Mouse (Mus musculus) T-helper 2 cell (primary cell): Measurements from ENCODE around the gene Ctrc.

Experiments used
- in situ Hi-C: fragments of 300-600 bp; cut with MboI, MseI; formaldehyde crosslinking; loops from one replicate; pipeline ENCODE4 v1.15.1; 2025; ENCODE audit warnings: high pct_unique_total_duplicates

Gene Ctrc

DNA sequence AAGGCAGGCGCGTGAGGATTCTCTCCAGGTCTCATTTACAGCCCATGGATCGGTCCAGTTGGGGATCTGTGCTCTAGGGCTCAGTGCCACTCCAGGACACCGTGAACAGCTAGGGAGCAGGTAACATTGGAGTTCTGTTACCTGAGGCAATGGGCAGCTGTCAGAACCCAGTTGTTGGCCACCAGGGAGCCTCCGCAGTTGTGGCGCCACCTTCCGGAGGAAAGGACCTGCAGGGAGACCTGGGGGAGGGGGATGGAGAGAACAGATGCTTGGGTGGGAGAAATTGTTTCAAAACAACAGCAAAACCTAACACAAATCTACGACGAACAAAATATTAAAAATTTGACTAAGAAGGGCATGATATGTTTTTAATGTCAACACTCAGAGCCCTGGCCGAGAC, 24.1 kb downstream of the Ctrc start:
- in situ Hi-C loops, result no loop called here

DNA sequence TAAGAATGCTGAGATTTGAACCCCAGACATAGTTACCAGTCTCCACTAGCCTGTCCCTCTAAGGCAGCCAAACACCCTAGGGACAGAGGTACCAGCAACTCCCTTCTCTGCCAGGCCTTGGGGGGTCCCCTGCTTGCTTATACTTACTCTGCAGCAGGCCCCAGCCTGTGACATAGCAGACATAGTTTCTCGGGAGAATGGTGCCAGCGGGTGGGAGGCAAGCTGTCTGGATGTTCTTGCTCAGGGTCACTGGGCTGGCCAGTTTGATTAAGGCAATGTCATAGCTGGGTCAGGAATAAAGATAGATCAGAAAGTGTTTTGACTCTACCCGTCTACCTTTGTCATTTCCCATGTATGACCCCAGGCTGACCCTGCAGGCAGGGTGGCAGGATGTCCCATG, 25.0 kb downstream of the Ctrc start:
- in situ Hi-C loops, result no loop called here

DNA sequence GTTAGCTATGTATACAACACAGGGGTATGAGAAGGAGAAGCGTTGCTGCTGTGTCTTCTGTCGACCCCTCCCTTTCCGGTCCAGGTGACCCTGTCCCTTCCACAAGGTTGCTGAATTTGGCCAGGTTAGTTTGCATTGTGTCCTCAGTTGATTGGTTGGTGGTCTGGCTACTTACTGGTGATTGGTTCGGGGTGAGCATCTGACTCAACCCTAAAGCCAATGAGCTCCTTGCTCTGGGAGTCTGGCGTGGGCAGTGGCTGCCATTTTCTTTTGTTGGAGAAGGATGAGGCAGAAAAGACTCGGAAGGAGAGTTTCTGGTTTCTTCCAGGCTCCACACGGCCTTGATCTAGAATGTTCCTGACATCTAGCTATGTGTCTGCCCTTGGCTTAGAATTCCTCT, 26.8 kb downstream of the Ctrc start:
- in situ Hi-C loops, result no loop called here

DNA sequence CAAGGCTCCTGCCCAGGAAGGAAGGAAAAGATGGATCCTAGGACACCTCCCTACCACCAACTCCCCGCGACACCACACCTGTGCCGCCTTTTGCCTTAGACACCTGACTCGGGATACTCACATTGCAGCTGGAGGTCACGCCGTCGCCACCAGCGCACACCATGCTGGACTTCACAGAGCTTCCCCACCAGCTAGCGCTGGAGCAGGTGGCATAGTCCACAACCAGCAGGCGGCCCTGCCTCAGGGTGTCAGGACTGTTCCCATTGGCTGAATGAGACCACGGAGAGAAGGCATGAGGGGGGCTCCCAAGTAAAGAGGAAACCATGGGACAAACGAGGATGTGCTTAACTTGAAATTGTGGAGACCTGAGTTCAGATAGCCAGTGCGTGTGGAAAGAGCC, 27.3 kb downstream of the Ctrc start:
- in situ Hi-C loops, result no loop called here

DNA sequence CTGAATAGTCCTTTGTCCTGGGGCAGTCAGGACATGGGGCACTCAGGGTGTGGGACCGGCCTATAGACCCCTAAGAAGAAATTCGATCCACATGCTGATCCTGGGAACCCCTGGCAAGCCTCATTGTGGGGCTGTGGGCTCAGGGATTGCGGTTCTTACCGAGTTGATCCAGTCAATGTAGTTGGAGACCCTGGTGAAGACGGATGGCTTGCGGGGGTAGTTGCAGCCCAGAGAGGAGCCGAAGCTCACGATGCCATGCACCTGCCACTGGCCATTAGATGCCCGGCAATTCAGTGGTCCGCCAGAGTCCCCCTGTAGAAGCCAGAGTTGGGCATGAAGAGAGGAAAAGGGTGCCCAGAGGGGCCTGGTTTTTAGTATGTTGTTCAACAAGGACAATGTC, 28.5 kb downstream of the Ctrc start:
- in situ Hi-C loops, result no loop called here

DNA sequence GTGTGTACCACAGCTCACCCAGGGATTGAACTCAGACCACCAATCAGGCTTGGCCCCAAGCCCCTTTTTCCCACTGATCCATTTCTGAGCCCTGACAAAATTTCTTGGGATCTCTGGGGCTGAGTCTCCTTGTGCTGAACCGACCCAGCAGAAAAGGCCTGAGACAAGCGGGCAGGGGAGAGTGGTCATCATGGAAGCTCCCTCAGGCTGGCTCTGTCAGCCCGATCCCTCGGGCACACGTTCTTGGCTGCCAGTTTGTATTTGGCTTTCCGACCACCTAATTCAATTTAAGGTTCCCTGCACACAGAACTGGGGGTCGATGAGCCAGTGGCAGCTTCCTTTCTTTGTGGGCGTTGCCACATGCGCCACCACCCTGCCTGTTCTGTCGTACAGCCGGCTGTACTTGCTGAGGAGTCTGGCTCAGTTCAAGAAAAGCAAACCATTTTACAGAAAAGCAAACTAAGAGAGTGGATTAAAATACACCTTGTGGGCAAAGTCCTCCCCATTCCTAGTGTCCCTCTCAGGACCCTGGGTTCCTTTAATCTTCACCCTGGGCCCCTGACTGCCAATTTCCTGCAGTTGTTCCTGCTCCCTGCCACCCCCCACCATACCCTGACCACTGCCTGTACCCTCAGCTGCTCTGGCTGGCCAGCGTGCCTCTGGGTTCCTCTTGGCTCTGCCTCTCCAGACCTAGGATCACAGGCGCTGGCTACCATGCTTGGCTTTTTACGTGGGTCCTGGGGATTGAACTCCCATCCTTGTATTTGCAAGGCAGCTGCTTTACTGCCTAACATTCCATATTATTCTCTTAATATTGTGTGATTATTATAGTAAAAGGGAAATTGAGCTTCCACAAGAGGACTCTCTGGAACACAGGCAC, 29.1 kb downstream of the Ctrc start:
- in situ Hi-C loops, result no loop called here

DNA sequence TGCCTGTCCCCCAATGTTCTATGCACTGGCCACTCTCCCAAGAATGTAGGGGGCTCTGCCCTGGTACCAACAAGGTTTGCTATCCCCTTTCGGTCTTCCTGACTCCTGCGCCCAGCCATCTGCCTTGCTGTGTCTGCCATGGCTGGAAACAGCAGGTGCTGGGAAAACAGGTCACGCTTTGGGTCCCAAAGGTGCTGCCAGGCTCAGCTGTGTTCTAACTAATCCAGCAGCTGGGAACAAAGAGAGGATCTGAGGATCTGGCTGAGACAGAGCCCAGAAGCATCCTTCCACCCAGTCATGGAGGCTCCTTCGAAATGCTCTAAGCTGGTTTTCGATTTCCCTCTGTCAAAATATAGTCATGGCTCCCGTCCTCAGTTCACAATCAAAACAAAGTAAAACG, 29.9 kb downstream of the Ctrc start:
- in situ Hi-C loops, result no loop called here

DNA sequence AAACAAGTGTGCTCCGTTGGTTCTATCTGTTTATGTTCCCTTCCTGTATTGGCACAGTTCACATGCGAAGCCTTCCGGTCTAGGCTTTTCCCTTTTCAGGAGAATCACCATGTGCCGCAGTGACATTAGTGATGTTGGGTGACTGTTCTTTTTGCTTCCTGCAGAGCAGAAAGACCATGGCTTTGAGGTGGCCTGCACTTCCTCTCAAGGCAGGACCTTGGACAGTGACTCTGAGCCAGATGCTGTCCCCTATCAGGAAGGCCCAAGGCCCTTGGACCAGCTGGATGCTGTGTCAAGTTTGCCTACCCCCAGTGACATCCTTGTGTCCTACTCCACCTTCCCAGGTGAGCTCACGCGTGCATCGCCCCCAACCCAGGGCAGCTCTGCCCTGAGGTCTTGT, 34.8 kb downstream of the Ctrc start:
- in situ Hi-C loops, result loop anchor here (5.0 kb wide), 1 partner anchor 421 kb away; no protein-coding TSS in a partner anchor

DNA sequence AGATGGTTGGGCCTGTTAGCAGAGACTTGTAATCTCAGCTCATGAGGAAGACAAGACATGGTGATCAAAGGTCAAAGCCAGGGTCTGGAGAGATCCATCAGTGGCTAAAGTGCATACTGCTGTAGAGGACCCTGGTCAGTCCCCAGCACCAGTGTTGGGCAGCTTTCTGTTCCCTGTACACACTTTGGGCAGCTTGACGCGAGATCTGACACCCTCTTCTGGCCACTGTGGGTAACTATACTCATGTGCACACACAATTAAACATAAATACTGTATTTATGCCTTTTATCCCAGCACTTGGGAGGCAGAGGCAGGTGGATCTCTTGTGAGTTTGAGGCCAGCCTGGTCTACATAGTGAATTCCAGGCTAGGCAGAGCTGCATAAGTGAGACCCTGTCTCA, 35.2 kb downstream of the Ctrc start:
- in situ Hi-C loops, result loop anchor here (5.0 kb wide), 1 partner anchor 421 kb away; no protein-coding TSS in a partner anchor

DNA sequence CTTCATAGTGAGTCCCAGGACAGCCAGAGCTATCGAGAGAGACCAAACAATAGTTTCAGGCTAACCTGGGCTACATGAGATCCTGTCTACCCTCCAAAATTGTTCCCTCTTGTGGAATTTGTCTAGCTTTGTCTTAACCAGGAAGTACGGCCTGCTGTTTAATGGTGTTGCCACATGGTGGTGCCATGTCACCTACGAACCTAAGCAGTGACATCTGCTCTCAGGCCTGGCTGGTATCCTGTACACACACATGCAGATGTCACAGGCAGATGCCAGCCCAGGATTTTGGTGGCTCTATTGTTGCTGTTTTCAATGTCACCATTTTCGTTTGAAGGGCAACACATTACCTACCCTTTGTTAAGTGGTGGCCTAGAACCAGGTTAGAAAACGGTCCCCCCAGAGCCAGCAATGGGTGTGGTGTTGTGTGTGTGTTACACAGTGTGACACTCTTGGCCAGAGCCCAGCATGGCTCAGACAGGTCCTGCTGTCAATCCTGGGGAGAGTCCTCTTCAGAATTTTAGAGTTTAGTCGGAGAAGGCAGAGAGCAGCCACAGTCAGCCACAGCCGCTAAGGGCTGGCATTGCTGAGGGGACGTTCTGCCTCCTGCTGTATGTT, 36.2 kb downstream of the Ctrc start:
- in situ Hi-C loops, result loop anchor here (5.0 kb wide), 1 partner anchor 422 kb away; no protein-coding TSS in a partner anchor

DNA sequence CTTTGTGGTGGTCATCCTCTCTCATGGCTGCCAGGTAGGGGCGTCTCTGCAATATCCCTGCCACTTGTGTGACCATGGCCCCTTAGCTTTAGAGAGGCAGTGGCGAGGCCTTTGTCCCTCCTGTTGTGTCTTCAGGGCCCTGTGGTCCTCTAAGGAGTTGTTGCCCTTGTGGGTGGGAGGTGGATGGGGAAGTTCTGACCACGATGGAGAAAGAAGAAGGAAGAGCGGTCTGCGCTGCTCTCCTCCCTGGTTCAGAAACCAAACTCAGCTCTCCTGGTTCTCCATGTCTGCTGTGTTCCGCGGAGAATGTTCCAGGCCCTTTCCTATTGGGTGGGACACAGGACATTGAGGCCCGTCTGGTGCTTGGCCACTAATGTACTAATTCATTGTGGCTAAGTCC, 40.3 kb downstream of the Ctrc start:
- in situ Hi-C loops, result no loop called here

DNA sequence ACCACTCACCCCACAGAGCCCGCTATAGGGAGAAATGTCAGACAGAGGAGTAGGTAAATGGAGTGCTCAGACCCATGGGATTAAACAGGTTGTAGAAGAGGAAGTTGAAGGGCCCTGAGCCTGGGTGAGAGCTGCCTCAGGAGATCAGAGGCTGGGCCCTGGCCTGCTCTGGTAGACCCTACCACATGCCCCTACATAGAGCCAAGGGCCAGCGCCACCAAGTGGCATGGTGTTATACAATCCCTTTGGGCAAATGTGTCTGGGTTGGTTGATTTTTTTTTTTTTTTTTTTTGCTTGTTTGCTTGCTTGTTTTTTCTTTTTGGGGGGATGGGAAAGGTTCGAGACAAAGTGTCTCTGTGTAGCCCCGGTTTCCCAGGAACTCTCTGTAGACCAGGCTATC, 42.1 kb downstream of the Ctrc start:
- in situ Hi-C loops, result no loop called here

DNA sequence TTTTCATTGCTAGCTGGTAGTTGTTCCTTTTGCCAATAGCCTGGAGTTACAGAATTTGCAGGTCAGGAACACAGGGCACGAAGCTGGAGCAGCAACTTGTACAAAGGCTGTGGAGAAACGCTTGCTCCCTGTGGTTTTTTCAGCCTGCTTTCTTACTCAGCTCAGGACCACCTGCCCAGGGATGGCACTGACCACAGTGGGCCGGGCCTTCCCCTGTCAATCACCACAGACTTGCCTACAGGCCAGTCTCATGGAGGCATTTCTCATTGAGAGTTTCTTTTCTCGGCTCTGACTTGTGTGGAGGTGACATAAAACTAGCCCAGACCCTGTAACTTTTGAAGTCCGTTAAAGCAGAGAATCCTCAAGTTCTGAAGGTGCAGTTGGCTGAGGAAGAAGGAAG, 48.6 kb downstream of the Ctrc start:
- in situ Hi-C loops, result no loop called here

DNA sequence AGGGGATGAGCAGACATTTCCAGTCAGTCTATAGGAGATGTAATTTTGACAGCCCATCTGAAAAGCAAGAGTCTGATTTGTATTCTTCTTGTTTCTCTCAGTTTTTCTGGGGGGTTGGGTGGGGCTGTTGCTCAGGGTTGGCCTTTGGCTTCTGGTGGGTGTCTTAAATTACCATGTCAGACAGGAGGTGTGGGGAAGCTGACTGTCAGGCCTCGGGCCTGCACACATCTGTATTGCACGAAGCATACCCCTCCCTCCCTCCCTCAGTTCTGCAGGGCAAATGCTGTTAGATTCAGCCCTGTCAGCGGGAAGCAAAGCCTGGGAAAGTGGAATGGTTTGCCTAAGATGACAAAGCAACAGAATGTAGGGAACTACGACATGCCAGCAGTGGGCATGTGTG, 49.2 kb downstream of the Ctrc start:
- in situ Hi-C loops, result no loop called here

DNA sequence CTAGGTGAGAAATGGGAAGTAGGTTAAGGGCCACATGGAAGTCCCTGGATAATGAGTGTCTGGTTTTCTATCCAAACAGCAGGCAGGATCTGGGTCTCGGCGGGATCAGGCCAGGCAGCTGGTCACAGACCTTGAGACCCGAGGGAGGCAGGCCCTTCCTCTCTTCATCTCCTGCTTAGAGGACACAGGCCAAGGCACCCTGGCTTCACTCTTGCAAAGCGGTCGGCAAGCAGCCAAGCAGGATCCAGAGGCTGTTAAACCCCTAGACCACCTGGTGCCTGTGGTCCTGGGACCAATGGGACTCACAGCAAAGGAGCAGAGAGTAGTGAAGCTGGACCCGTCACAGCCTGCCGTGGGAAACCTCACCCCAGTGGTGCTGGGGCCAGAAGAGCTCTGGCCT, 49.8 kb downstream of the Ctrc start:
- in situ Hi-C loops, result no loop called here

DNA sequence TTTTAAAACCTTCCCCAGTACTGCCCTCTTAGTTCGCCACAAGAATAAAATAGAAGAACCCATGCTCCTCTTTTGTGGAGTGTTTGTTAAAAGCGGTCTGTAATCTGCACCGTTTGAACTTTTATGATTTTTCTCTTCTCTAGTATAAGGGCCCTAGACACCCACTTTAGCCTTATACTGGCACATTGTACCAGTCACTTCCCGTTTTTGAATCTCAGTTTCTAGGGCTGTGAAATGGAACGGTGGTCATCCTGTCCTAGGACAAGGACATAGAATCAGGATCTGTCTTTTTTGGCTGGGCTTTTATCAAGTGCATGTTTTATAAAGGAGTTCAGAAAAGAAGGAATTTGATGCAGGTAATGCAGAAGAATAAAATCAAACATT, 52.0 kb downstream of the Ctrc start:
- in situ Hi-C loops, result no loop called here

DNA sequence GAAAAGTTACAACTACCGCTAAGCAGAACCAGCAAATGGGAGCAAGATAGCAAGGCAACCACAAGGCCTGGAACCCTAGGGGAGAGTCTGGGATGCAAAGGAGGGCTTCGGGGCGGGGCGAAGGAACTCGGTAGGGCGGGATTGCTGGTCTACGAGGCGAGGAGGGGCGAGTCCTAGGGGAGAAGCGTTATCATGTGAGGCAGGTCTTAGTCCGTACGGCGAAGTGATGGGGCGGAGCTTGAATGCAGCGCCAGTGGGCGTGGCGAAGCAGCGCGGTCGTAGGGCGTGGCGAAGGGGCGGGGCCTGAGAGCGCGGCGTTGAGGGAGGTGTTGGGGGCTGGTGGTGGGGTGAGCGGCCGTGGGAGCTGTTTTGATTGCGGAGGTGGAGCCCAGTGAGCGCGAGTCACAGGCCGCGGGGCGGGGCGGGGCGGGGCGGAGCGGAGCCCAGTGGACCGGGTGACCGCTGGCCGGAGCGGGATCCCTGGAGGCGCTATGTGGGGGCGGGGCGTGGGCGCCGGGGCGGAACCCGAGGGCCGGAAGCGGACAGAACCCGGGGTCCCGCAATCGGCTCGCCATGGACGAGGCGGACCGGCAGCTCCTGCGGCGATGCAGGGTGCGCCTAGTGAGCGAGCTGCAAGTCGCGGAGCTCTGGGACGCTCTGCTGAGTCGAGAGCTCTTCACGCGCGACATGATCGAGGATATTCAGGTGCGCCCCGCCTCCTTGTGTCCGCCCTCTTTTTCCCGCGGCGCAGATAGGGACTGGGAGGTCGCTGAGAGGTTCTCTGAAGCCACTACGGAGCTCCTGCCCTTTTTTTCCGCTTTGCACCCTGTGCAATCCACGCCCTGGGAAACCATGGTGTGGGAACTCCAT, 52.6 kb downstream of the Ctrc start, which contains the start of gene Casp9:
Gene Casp9 (plus strand): TSS at position 331 of the 870 bp plus-strand sequence.
- in situ Hi-C loops, result no loop called here

DNA sequence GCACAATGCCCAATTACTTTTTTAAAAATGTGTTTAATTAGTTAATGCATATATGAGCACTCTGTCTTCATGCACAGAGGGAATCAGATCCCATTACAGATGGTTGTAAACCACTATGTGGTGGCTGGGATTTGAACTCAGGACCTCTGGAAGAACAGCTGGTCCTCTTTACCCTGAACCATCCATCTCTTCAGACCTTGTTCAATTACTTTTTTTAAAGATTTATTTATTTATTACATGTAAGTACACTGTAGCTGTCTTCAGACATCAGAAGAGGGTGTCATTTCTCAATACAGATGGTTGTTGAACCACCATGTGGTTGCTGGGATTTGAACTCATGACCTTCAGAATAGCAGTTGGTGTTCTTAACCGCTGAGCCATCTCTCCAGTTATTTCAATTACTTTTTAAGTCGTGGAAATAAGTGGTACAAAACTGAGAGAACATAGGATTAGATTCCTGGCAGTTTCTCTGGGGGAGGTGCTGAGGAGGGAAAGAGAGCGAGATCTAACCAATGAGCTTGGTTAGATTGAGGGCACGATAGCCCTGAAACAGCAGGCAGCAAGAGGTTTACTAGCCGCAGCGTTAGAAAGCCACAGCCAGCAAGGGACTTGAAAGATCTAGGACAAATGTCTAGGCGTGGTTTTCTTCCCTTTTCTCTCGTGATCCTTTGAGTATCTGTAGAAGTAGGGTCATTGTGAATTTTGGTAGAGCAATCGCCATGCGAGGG, 53.4 kb downstream of the Ctrc start:
- in situ Hi-C loops, result no loop called here

DNA sequence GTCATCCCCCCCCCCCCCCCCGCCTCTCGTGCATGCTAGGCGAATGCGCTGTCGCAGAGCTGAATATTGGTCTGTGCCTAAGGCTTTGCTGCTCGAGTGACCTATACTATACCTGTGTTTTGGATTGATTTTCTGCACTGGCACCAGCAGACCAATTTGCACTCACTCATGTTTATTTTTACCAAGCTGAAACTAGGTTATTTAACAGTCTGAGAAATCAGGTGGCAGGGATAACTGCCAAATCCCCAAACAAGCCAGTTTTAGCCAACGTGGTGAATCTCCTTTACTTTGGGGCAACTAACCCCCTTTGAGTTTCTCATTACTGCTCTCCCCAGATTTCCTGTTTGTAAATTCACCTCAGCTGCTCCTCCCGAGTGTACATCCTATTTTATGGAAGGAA, 54.2 kb downstream of the Ctrc start:
- in situ Hi-C loops, result no loop called here

DNA sequence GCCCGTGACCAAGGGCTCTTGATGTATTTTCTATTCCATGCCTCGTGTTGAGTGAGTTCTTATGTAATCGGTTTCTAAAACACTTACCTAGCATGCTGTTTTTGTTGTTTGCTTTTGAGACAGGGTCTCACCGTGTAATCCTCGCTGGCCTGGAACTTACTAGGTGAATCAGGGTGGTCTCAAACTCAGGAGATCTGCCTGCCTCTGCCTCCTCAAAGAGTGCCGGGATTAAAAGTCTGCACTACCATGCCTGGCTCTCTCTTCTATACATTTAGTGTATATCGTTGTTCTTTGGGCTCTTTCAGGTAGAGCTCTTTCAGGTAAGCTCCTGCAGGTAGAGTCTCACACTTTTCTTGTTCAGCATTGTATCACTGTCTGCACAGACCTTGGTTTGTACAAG, 54.7 kb downstream of the Ctrc start:
- in situ Hi-C loops, result no loop called here

DNA sequence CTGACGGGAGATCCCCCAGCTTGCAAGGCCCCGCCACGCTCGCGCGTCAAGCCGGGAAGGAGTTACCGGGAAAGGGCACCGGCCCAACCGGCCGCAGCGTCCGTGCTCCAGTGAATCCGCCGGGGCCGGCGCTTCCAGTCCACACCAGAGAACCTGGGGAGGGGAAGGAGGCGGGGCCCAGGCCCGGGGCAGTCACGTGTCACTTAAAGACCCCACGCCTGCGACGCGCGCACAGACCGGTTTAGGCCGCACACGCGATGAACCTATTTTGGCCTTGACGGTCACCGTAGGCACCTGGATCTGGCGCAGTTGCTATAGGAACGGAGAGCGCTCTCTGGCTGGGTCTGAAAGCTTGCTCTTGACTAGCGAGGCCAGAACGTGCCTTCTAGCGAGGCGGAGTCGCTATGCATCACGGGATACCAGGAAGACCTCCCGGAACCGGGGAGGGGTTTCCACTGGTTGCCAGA, 55.6 kb downstream of the Ctrc start, which contains the start of gene Dnajc16:
Gene Dnajc16 (minus strand): TSS at position 408 of the 467 bp plus-strand sequence.
- in situ Hi-C loops, result no loop called here
